Mouse (Mus musculus): ENCODE data around the gene Cd52.

Gene Cd52

GRCm38 (mm10) chr4:134092382-134093288 lies 2.2 kb downstream of the Cd52 start:
- DNase-seq (ENCODE audit: extremely low spot score, low spot score), result peak; percentile 31

GRCm38 (mm10) chr4:134091225-134091529 lies 3.7 kb downstream of the Cd52 start:
- DNase-seq (ENCODE audit: extremely low spot score, low spot score), result no peak

GRCm38 (mm10) chr4:134090521-134091224 lies 4.2 kb downstream of the Cd52 start:
- DNase-seq (ENCODE audit: extremely low spot score, low spot score), result no peak

GRCm38 (mm10) chr4:134089029-134089428 lies 5.9 kb downstream of the Cd52 start:
- DNase-seq (ENCODE audit: extremely low spot score, low spot score), result no peak

GRCm38 (mm10) chr4:134087412-134087811 lies 7.5 kb downstream of the Cd52 start:
- peak; percentile 48 for DNase-seq (ENCODE audit: extremely low spot score, low spot score)

GRCm38 (mm10) chr4:134084999-134085398 lies 9.9 kb downstream of the Cd52 start:
- no peak for DNase-seq (ENCODE audit: extremely low spot score, low spot score)

GRCm38 (mm10) chr4:134082460-134082859 lies 12.4 kb downstream of the Cd52 start:
- no peak for DNase-seq (ENCODE audit: extremely low spot score, low spot score)

- DNase-seq (ENCODE audit: extremely low spot score, low spot score), result peak; percentile 73
These were observed 13.0 kb downstream of the Cd52 start for GRCm38 (mm10) chr4:134081730-134082386.

GRCm38 (mm10) chr4:134080674-134081073 lies 14.2 kb downstream of the Cd52 start:
- DNase-seq (ENCODE audit: extremely low spot score, low spot score), result no peak

GRCm38 (mm10) chr4:134078694-134079093 lies 16.2 kb downstream of the Cd52 start:
- DNase-seq (ENCODE audit: extremely low spot score, low spot score), result peak; percentile 54

- DNase-seq (ENCODE audit: extremely low spot score, low spot score), result no peak
These were observed 25.9 kb downstream of the Cd52 start for GRCm38 (mm10) chr4:134068793-134069580.

- no peak for DNase-seq (ENCODE audit: extremely low spot score, low spot score)
These were observed 26.9 kb downstream of the Cd52 start for GRCm38 (mm10) chr4:134067833-134068544.

- no peak for DNase-seq (ENCODE audit: extremely low spot score, low spot score)
These were observed 27.5 kb downstream of the Cd52 start for GRCm38 (mm10) chr4:134067383-134067782.

- DNase-seq (ENCODE audit: extremely low spot score, low spot score), result no peak
These were observed 29.4 kb downstream of the Cd52 start for GRCm38 (mm10) chr4:134065431-134066004.

GRCm38 (mm10) chr4:134062561-134062960 lies 32.3 kb downstream of the Cd52 start:
- DNase-seq (ENCODE audit: extremely low spot score, low spot score), result no peak

- DNase-seq (ENCODE audit: extremely low spot score, low spot score), result no peak
These were observed 32.9 kb downstream of the Cd52 start for GRCm38 (mm10) chr4:134061944-134062446.

GRCm38 (mm10) chr4:134061166-134061830 lies 33.6 kb downstream of the Cd52 start:
- DNase-seq (ENCODE audit: extremely low spot score, low spot score), result no peak

- no peak for DNase-seq (ENCODE audit: extremely low spot score, low spot score)
These were observed 34.6 kb downstream of the Cd52 start, which contains the start of gene Crybg2 for GRCm38 (mm10) chr4:134060135-134060865. TSS of gene Crybg2 (plus strand) at chr4:134060815.

GRCm38 (mm10) chr4:134058908-134059307 lies 36.0 kb downstream of the Cd52 start:
- DNase-seq (ENCODE audit: extremely low spot score, low spot score), result no peak
